Mouse (Mus musculus) mesoderm, embryonic 11.5 days (tissue): ENCODE data around the gene Nrip3.

Experiments used
- DNase-seq: peaks from one replicate; pipeline ENCODE4 v3.0.0-alpha.2; 2012; ENCODE audit warnings: low read depth, low spot score

Gene Nrip3

GRCm38 (mm10) chr7:109768699-109769383 lies 13.0 kb downstream of the Nrip3 start:
- no peak for DNase-seq

DNA sequence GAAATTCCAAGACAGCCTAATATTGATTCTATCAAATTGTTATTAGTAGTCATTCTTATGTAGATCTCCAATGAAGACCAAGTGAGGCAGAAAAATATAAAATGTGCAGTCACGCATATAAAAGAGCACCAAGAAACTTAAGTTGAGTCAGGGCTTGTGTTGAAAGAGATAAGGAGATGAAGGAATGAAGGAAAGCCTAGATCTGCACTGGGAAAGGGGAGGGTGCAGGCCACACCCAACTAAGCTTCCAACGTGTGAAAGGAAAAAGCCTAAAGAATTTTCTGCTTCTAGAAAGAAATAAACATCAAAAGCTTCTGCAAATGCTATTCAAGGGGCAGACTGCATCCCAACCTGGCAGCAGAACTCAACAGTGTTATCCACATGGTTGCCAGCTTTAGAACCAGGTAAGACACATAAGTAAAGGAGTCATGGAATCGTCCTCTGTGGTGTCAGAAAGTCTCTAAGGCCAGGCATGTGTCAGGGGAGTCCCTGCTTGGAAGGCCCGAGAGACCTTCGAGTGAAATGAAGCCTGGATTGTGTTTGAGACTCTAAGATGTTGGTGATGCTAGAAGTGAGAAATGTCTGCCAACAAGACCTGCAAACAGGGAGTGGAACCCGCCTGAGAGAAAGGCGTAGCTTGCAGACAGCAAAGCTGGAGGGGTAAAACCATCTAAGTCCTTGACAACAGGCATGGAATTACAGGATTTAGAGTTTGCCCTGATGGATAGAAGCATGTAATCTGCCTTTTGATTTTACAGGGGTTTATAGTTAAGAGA lies 14.1 kb downstream of the Nrip3 start:
- no peak for DNase-seq

DNA sequence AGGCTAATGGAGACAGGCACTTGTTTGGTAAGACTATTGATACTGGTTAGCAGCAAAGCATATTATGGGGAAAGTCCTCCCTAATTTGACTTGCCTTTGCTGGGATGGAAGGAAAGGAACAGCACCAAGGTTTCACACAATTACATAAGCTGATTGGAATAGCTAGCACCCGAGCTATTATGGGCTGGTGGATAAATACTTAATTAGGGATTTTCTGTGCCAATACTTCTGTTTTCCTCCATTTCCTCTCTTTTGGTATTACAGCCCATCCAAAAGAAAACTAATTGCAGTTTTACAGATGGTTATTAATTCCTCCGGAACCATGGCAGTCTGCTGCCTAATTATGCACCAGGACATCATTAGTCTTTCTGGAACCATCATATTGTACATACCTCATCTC lies 17.8 kb downstream of the Nrip3 start:
- no peak for DNase-seq

- no peak for DNase-seq
These were observed 25.5 kb downstream of the Nrip3 start for GRCm38 (mm10) chr7:109756291-109756690.

DNA sequence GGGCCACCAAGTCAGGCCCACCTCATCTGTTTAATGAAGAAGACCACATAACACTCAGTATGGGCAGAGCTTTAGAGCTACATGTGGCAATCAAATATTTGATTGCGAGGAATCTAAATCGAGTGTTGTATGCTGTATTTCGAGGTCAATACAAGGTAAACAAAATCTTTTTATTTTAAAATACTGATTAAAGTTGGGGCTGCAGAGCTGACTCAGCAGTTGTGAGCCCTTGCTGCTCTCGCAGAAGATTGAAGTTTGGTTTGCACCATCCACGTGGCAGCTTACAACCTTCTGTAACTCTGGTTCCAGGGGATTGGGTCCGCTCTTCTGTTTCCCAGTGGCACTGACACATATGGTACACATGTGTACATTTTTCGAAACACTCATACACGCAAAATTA lies 27.8 kb downstream of the Nrip3 start:
- no peak for DNase-seq

GRCm38 (mm10) chr7:109752008-109752925 lies 29.6 kb downstream of the Nrip3 start, which contains the start of gene Tmem9b:
Gene Tmem9b, minus strand, starts transcription at chr7:109752875.
- DNase-seq, result peak; percentile 81

GRCm38 (mm10) chr7:109751427-109752007 lies 30.3 kb downstream of the Nrip3 start:
- DNase-seq, result peak; percentile 10

GRCm38 (mm10) chr7:109747747-109748146 lies 34.1 kb downstream of the Nrip3 start:
- DNase-seq, result no peak

GRCm38 (mm10) chr7:109741703-109742102 lies 40.1 kb downstream of the Nrip3 start:
- DNase-seq, result no peak

GRCm38 (mm10) chr7:109741060-109741459 lies 40.8 kb downstream of the Nrip3 start:
- no peak for DNase-seq

DNA sequence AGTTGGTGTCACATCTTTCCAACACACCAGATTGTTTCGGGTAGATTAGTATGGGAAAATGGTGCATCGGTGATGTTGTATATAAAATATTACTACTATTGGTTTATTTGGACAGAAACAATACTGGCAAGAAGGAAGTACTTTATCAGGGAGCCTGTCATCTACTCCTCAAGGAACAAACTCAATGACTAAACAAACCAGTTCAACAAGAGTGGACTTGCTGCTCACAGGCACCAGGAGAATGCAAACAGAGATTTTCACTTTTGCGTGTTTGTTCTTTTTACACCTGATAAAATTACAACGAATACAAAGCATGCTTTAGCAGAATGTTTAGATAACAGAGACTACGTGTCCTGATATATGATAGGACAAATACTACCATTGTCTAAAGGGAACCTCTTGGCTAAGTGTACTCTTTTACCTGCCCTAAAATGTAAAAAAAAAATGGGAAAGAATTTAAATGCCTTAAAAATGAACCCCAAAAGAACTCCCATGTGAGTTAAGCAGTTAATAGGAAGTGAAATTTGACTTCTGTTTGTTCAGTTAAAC lies 41.9 kb downstream of the Nrip3 start:
- no peak for DNase-seq

DNA sequence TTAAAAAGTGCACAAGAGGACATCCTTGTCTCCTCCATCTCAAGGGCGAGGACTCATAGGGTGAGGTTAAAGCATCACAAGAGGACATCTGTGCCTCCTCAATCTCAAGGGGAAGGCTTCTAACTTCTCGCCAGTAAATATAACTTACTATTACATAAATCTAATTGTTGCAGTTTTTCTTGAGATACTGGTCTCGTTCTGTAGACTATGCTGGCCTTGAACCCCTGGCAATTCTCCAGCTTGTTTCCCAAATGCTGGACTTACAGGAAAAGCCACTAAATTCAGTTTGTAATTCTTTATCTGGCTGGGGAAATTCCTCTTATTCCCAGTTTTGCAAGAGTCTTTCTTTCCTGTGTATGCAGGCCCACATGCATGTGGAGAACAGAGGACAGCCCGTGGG lies 47.0 kb downstream of the Nrip3 start:
- DNase-seq, result no peak

GRCm38 (mm10) chr7:109731626-109732025 lies 50.2 kb downstream of the Nrip3 start, which contains the start of gene Ascl3:
Gene Ascl3, minus strand, starts transcription at chr7:109731726.
- no peak for DNase-seq

- no peak for DNase-seq
These were observed 58.1 kb downstream of the Nrip3 start, which contains the start of gene BC051019 for GRCm38 (mm10) chr7:109723697-109724096. Gene BC051019, minus strand, starts transcription at chr7:109723850.

GRCm38 (mm10) chr7:109723114-109723513 lies 58.7 kb downstream of the Nrip3 start:
- no peak for DNase-seq

- peak; percentile 22 for DNase-seq
These were observed 59.2 kb downstream of the Nrip3 start for GRCm38 (mm10) chr7:109722618-109723017.

DNA sequence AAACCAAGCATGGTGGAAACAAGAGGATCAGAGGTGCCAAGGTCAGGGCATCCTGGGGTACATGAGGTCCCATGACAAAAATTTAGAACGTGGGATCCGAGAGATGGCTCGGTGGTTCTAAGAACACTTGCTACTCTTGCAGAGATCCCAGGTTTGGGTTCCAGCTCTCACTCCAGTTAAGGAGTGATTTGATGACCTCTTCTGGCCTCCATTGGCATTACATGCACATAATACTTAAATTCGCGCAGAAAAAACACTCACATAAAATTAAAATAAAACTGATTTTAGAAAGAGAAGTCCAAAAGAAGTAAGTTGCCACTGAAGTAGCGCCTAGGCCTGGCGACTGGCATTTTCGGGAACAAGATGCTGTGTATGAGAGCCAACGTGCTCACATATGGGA lies 62.5 kb downstream of the Nrip3 start:
- peak; percentile 56 for DNase-seq

DNA sequence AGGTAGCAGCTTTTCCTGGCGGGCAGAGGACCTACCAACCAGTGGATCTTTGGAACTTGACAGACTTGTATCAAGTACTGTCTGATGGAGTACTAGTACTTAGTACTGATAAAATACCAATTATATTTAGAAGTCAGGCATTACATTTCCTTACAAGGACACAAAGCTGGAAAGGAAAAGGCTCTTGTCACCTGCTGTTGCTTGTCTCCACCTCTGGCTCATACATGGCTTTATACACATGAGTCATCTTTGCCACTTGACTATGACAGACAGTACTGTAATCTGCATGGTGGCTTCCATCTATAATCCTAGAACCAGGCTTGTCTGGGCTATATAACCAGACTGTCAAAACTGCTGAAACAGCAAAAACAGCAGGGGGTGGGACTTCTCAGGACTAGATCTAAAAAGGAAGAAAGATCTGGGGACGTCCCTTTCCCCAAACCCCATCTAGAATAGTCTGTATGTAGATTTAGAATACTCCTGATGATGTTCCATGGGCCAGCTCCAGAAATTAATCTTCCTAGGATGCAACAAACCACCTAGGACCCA lies 68.3 kb downstream of the Nrip3 start:
- DNase-seq, result no peak

DNA sequence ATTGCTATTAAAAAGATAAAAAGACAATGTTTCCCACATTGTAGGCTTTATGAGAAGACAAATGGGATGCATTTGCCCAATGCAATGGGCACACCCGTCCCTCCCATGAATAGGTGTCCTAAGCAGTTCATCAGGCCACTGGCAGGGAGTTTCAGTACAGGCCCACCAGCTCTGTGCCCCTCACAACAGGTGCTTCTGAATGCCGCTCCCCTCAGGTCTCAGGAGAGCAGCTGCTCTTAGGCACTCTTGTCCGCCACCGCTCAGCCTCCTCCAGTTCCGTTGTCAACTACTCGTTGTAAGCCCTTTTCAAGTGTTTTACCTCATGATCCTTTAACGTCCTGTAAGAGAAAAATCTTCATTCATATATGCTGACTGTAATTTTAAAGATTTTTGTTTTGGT lies 69.6 kb downstream of the Nrip3 start:
- no peak for DNase-seq

DNA sequence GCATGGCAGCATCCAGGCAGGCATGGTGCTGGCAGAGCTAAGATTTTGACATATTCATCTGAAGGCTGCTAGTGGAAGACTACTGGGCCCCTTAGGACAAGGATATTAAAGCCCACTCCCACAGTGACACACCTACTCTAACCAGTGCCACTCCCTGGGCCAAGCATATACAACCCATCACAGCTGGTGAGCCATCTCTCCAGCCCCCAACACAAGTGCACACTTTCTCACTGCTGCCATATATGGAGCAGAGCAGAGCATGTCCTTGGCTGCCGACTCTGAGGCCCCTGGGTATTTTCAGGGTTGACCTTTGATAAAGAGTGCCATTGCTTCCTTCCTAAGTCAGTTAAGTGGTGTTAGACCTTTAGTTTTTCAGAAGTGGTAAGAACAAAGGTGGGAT lies 71.8 kb downstream of the Nrip3 start:
- no peak for DNase-seq

GRCm38 (mm10) chr7:109708961-109709382 lies 72.9 kb downstream of the Nrip3 start:
- peak; percentile 65 for DNase-seq
